Mouse (Mus musculus) embryonic fibroblast, embryonic 13.5 days (primary cell): ENCODE data around the gene Ggn.

ENCODE experiments used
- CTCF ChIP-seq: IDR thresholded peaks from 2 replicates; pipeline ENCODE4 v1.5.1; 2011; ENCODE audit warnings: mild to moderate bottlenecking, control low read depth, low read length, moderate library complexity, borderline replicate concordance; ENCODE audit not compliant: insufficient read depth
- POLR2A ChIP-seq: IDR thresholded peaks from 2 replicates; pipeline ENCODE4 v1.6.1; 2011; ENCODE audit warnings: low read depth, mild to moderate bottlenecking, control low read depth, low read length, moderate library complexity

GRCm38 (mm10) chr7:29134230-29134629 is 35.8 kb upstream of the Ggn start:
- TF ChIP-seq CTCF (no peak), POLR2A (no peak)
